Mouse (Mus musculus) urinary bladder, postnatal 25 days (tissue): ENCODE data around the gene Mical3.

Experiments used
- DNase-seq: peaks from one replicate; pipeline ENCODE4 v3.0.0; 2022; ENCODE audit warnings: low spot score

The Mical3 gene

GRCm38 (mm10) chr6:120960338-120961030 lies 170.3 kb downstream of the Mical3 start:
- DNase-seq = no peak

GRCm38 (mm10) chr6:120957331-120957730 lies 173.5 kb downstream of the Mical3 start:
- DNase-seq = no peak

GRCm38 (mm10) chr6:120956259-120957161 lies 174.3 kb downstream of the Mical3 start:
- DNase-seq = no peak

GRCm38 (mm10) chr6:120955215-120955614 lies 175.6 kb downstream of the Mical3 start:
- no peak for DNase-seq

GRCm38 (mm10) chr6:120954241-120954640 lies 176.6 kb downstream of the Mical3 start:
- no peak for DNase-seq

GRCm38 (mm10) chr6:120952475-120952874 lies 178.3 kb downstream of the Mical3 start:
- no peak for DNase-seq

- no peak for DNase-seq
These were observed 179.5 kb downstream of the Mical3 start for GRCm38 (mm10) chr6:120951311-120951710.

GRCm38 (mm10) chr6:120945510-120945909 lies 185.3 kb downstream of the Mical3 start:
- no peak for DNase-seq

GRCm38 (mm10) chr6:120943964-120944363 lies 186.8 kb downstream of the Mical3 start:
- DNase-seq = no peak

- DNase-seq = no peak
These were observed 187.2 kb downstream of the Mical3 start for GRCm38 (mm10) chr6:120943551-120943950.

GRCm38 (mm10) chr6:120943079-120943478 lies 187.7 kb downstream of the Mical3 start:
- DNase-seq = no peak

- DNase-seq = no peak
These were observed 189.2 kb downstream of the Mical3 start for GRCm38 (mm10) chr6:120941575-120941974.

GRCm38 (mm10) chr6:120941084-120941481 lies 189.7 kb downstream of the Mical3 start:
- no peak for DNase-seq

- no peak for DNase-seq
These were observed 190.2 kb downstream of the Mical3 start for GRCm38 (mm10) chr6:120940446-120941083.

GRCm38 (mm10) chr6:120939783-120940182 lies 191.0 kb downstream of the Mical3 start:
- DNase-seq = no peak

GRCm38 (mm10) chr6:120938763-120939450 lies 191.9 kb downstream of the Mical3 start:
- DNase-seq = no peak

GRCm38 (mm10) chr6:120937999-120938608 lies 192.7 kb downstream of the Mical3 start:
- no peak for DNase-seq

- DNase-seq = no peak
These were observed 193.6 kb downstream of the Mical3 start for GRCm38 (mm10) chr6:120937104-120937617.

GRCm38 (mm10) chr6:120934176-120934575 lies 196.6 kb downstream of the Mical3 start:
- DNase-seq = no peak

- no peak for DNase-seq
These were observed 197.1 kb downstream of the Mical3 start for GRCm38 (mm10) chr6:120933670-120934069.

- DNase-seq = no peak
These were observed 198.2 kb downstream of the Mical3 start for GRCm38 (mm10) chr6:120932597-120932996.
